Mouse (Mus musculus): ENCODE measurements at regions not wholly inside any gene's neighbourhood (a gene's known extent, or its start where the extent isn't known, plus 50 kb on each side); places are given as distances from the start of the nearest gene placed in this dataset. TPM values are rescaled to one million over a fixed set of nuclear protein-coding genes. Genes with fewer than 3 reads are reported as not detected.

- Histone ChIP-seq H3K4me2 (no peak overlapping the region), H3K27ac (no peak overlapping the region), H3K36me3 (ENCODE audit: poor library complexity, severe bottlenecking) (no peaks in the 10 kb centered on the region), H3K4me1 (no peaks in the 10 kb centered on the region), H3K9ac (no peak overlapping the region), H3K9me3 (replicated peaks) (no peaks in the 10 kb centered on the region), H3K4me3 (no peak overlapping the region), H3K27me3 (no peaks in the 10 kb centered on the region)
- ATAC-seq = no peak
Observed at GRCm38 (mm10) chr3:46870876-46871275, 422.9 kb upstream of the Pabpc4l start.

GRCm38 (mm10) chr3:46869576-46870295 lies 421.7 kb upstream of the Pabpc4l start:
- no peaks in the 10 kb centered on the region for H3K4me1 ChIP-seq
- H3K4me2 ChIP-seq = no peak overlapping the region
- no peak for ATAC-seq
- no peak overlapping the region for H3K27ac ChIP-seq
- 92% methylated on average over 2 of the region's 2 CpGs for WGBS
- no peak overlapping the region for H3K4me3 ChIP-seq
- no peaks in the 10 kb centered on the region for H3K9me3 ChIP-seq (replicated peaks)
- no peaks in the 10 kb centered on the region for H3K27me3 ChIP-seq
- no peaks in the 10 kb centered on the region for H3K36me3 ChIP-seq (ENCODE audit: poor library complexity, severe bottlenecking)
- no peak overlapping the region for H3K9ac ChIP-seq

GRCm38 (mm10) chr3:46848400-46848983 lies 400.5 kb upstream of the Pabpc4l start:
- Histone ChIP-seq H3K27me3 (no peaks in the 10 kb centered on the region), H3K4me2 (no peak overlapping the region), H3K9ac (no peak overlapping the region), H3K4me3 (no peak overlapping the region), H3K9me3 (replicated peaks) (no peaks in the 10 kb centered on the region), H3K27ac (no peak overlapping the region), H3K4me1 (no peaks in the 10 kb centered on the region), H3K36me3 (ENCODE audit: poor library complexity, severe bottlenecking) (no peaks in the 10 kb centered on the region)
- 54% methylated on average over 7 of the region's 7 CpGs for WGBS
- ATAC-seq = peak; percentile 33; the same call in 1 of the 2 replicates

- Histone ChIP-seq H3K4me1 (no peaks in the 10 kb centered on the region), H3K27me3 (no peaks in the 10 kb centered on the region), H3K36me3 (ENCODE audit: poor library complexity, severe bottlenecking) (no peaks in the 10 kb centered on the region), H3K27ac (no peak overlapping the region), H3K9me3 (replicated peaks) (no peaks in the 10 kb centered on the region), H3K4me3 (no peak overlapping the region), H3K4me2 (no peak overlapping the region), H3K9ac (no peak overlapping the region)
- 91% methylated on average over 3 of the region's 3 CpGs for WGBS
- ATAC-seq = no peak
Observed at GRCm38 (mm10) chr3:46828676-46829075, 380.7 kb upstream of the Pabpc4l start.

Small RNA genes in the stretch of these regions (microRNA-seq; reads per million reads assigned to microRNA genes)
- not detected for gene Mir6379
